Mouse (Mus musculus) Patski (cell line): Measurements from ENCODE around the gene Tmem52b. TPM values are rescaled to one million over a fixed set of nuclear protein-coding genes. Genes with fewer than 3 reads are reported as not detected.
A peak's percentile ranks its signal among the peaks of the same experiment; 100 is the strongest.

Source experiments
- ATAC-seq: fragments of 100-300 bp; one replicate; pipeline ENCODE4 v1.8.0; 2021
- CTCF ChIA-PET: fragments of 350-600 bp; sonication (Branson Sonifier 250); formaldehyde crosslinking; loops from one replicate; lab custom pipeline; 2022; ENCODE audit warnings: inconsistent platforms; lab: Charles Lee
- POLR2A ChIA-PET: fragments of 350-600 bp; sonication (Branson Sonifier 250); formaldehyde crosslinking; loops from one replicate; lab custom pipeline; 2022; ENCODE audit warnings: antibody characterized with exemption, inconsistent platforms; lab: Charles Lee
- DNase-seq: peaks from one replicate; pipeline ENCODE4 v3.0.0-alpha.2; 2011; ENCODE audit warnings: low read depth, low spot score
- H3K27me3 ChIP-seq: fragments of 371-371 bp; one replicate; pipeline ENCODE4 v1.5.1; 2021
- CTCF ChIP-seq: fragments of 100-300 bp; IDR thresholded peaks from one replicate; pipeline ENCODE4 v1.5.1; 2021
- in situ Hi-C: fragments of 300-500 bp; cut with MboI; formaldehyde crosslinking; loops from 3 replicates; pipeline ENCODE4 v1.11.1; 2018; ENCODE audit warnings: low pct_unique_long_range_greater_than_20kb, mixed read lengths
- polyA plus RNA-seq: library from polyadenylated mRNA; unstranded; gene quantifications from one replicate; pipeline ENCODE4 v1.2.3, GENCODE M21; 2021

The Tmem52b gene
- polyA plus RNA-seq, 1 experiment from 2014 or later = 0.19 TPM

GRCm38 (mm10) chr6:129510120-129510911, 2.0 kb upstream of the Tmem52b start:
- TF ChIP-seq CTCF = no peak
- peaks cover 7% of the 10 kb centered on the region for H3K27me3 ChIP-seq
- in situ Hi-C loops = no loop called here
- ATAC-seq (no peak), DNase-seq (no peak)
- CTCF ChIA-PET = interaction anchor here (1.4 kb wide), 1 partner anchor 39 kb away, joined by 3 read pairs; no protein-coding TSS in a partner anchor
- POLR2A ChIA-PET = no interaction called here

GRCm38 (mm10) chr6:129512868-129513267, 513 bp downstream of the Tmem52b start:
- ChIA-PET CTCF (no interaction called here), POLR2A (no interaction called here)
- in situ Hi-C loops = no loop called here
- DNase-seq = no peak
- H3K27me3 ChIP-seq = peaks cover 5% of the 10 kb centered on the region
- no peak for ATAC-seq
- TF ChIP-seq CTCF = no peak

GRCm38 (mm10) chr6:129513409-129513808, 1.1 kb downstream of the Tmem52b start:
- no peak for DNase-seq

GRCm38 (mm10) chr6:129514376-129514775, 2.0 kb downstream of the Tmem52b start:
- no peak for ATAC-seq
- CTCF ChIA-PET = interaction anchor here (1.3 kb wide), 1 partner anchor 114 kb away, joined by 3 read pairs; no protein-coding TSS in a partner anchor
- DNase-seq = no peak
- in situ Hi-C loops = no loop called here
- H3K27me3 ChIP-seq = peaks cover 5% of the 10 kb centered on the region
- POLR2A ChIA-PET = no interaction called here
- no peak for TF ChIP-seq CTCF

More at GRCm38 (mm10) chr6:129513409-129513808, 1.1 kb downstream of the Tmem52b start:
- ChIA-PET CTCF (interaction anchor here (1.3 kb wide), 1 partner anchor 113 kb away, joined by 3 read pairs; no protein-coding TSS in a partner anchor), POLR2A (no interaction called here)
- in situ Hi-C loops = no loop called here
- ATAC-seq = no peak
- H3K27me3 ChIP-seq = peaks cover 5% of the 10 kb centered on the region
- no peak for TF ChIP-seq CTCF

GRCm38 (mm10) chr6:129515068-129515467, 2.7 kb downstream of the Tmem52b start:
- peaks cover 5% of the 10 kb centered on the region for H3K27me3 ChIP-seq
- DNase-seq = no peak
- ChIA-PET CTCF (no interaction called here), POLR2A (no interaction called here)
- no peak for ATAC-seq
- in situ Hi-C loops = no loop called here
- TF ChIP-seq CTCF = no peak

GRCm38 (mm10) chr6:129516388-129516787, 4.0 kb downstream of the Tmem52b start:
- in situ Hi-C loops = no loop called here
- DNase-seq = no peak
- H3K27me3 ChIP-seq = peaks cover 10% of the 10 kb centered on the region
- CTCF ChIA-PET = no interaction called here
- ATAC-seq = no peak
- no peak for TF ChIP-seq CTCF
- POLR2A ChIA-PET = no interaction called here

GRCm38 (mm10) chr6:129517752-129518408, 5.5 kb downstream of the Tmem52b start:
- in situ Hi-C loops = no loop called here
- CTCF ChIA-PET = interaction anchor here (1.3 to 2.9 kb wide), 3 partner anchors 12 to 19 kb away, joined by 3 to 11 read pairs (median 3); no protein-coding TSS in a partner anchor
- DNase-seq (no peak), ATAC-seq (peak; percentile 95)
- POLR2A ChIA-PET = no interaction called here
- peaks cover 10% of the 10 kb centered on the region for H3K27me3 ChIP-seq
- TF ChIP-seq CTCF = peak; percentile 67

- POLR2A ChIA-PET = no interaction called here
- DNase-seq (no peak), ATAC-seq (no peak)
- no peak for TF ChIP-seq CTCF
- in situ Hi-C loops = loop anchor here (10.0 to 25.0 kb wide), 2 partner anchors 131 to 689 kb away; partner anchors contain the start of genes Clec1b, Gm44511 and Klrb1b
- H3K27me3 ChIP-seq = peaks cover 2% of the 10 kb centered on the region
- CTCF ChIA-PET = no interaction called here
These were observed 13.7 kb downstream of the Tmem52b start for GRCm38 (mm10) chr6:129526069-129526468.

GRCm38 (mm10) chr6:129527416-129527815, 15.1 kb downstream of the Tmem52b start:
- ChIA-PET POLR2A (no interaction called here), CTCF (no interaction called here)
- DNase-seq (no peak), ATAC-seq (no peak)
- in situ Hi-C loops = loop anchor here (10.0 to 25.0 kb wide), 2 partner anchors 133 to 690 kb away; partner anchors contain the start of genes Clec1b, Gm44511 and Klrb1b
- peaks cover 2% of the 10 kb centered on the region for H3K27me3 ChIP-seq
- no peak for TF ChIP-seq CTCF

GRCm38 (mm10) chr6:129529605-129530004, 17.2 kb downstream of the Tmem52b start:
- ChIA-PET POLR2A (no interaction called here), CTCF (interaction anchor here (1.4 to 3.5 kb wide), 3 partner anchors 10 to 14 kb away, joined by 5 to 11 read pairs (median 7); no protein-coding TSS in a partner anchor)
- ATAC-seq = no peak
- in situ Hi-C loops = loop anchor here (10.0 to 25.0 kb wide), 2 partner anchors 135 to 692 kb away; partner anchors contain the start of genes Clec1b, Gm44511 and Klrb1b
- H3K27me3 ChIP-seq = no peaks in the 10 kb centered on the region
- TF ChIP-seq CTCF = no peak
- no peak for DNase-seq
